Mouse (Mus musculus): Measurements from ENCODE around the gene Gm13283.
"Not testable (repeated sequence)": the region's sequence is repeated elsewhere in the genome, so short reads cannot be mapped to it uniquely, and the experiment has no call there.

Gm13283 gene

DNA sequence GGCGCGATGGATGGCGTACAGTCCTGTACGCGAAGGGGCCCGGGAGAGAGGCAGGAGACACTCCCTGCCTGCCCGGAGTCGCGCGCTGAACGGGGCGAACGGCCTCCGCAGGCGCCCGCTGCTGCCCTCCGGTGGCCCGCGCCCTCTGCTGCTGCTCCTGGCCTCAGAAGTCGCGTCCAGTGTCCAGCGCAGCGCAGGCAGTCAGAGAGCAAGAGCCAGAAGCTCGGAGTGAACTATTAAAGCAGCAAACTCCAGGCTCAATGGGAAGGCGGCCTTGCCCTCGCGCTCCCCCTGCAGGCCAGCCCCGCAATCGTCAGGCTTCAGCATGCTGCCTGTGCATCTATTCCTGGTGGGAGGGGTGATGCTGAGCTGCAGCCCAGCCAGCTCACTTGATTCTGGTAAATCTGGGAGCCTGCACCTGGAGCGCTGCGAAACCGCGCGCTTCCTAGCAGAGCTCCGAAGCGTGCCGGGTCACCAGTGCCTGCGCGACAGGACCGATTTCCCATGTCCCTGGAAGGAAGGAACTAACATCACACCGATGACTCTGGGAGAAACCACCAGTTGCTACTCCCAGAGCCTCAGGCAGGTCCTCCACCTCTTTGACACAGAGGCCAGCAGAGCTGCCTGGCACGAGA is 3.6 kb downstream of the Gm13283 start:
- peak; percentile 66 to 78 for DNase-seq

DNA sequence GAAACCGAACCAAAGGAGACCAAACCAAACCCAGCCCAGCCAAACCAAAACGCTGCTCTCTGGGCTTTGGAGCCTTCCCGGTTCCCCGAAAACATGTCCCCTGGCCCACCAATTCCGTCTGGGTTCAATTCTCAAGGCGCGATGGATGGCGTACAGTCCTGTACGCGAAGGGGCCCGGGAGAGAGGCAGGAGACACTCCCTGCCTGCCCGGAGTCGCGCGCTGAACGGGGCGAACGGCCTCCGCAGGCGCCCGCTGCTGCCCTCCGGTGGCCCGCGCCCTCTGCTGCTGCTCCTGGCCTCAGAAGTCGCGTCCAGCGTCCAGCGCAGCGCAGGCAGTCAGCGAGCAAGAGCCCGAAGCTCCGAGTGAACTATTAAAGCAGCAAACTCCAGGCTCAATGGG is 13.6 kb downstream of the Gm13283 start, which contains the start of gene Gm13290:
Gm13290 (plus strand) TSS at position 301 of the 400 bp plus-strand sequence.
- not testable (repeated sequence) for DNase-seq

DNA sequence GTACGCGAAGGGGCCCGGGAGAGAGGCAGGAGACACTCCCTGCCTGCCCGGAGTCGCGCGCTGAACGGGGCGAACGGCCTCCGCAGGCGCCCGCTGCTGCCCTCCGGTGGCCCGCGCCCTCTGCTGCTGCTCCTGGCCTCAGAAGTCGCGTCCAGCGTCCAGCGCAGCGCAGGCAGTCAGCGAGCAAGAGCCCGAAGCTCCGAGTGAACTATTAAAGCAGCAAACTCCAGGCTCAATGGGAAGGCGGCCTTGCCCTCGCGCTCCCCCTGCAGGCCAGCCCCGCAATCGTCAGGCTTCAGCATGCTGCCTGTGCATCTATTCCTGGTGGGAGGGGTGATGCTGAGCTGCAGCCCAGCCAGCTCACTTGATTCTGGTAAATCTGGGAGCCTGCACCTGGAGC is 16.7 kb downstream of the Gm13283 start, which contains the start of gene Gm13289:
Gm13289 (plus strand) TSS at position 301 of the 400 bp plus-strand sequence.
- DNase-seq = not testable (repeated sequence)

DNA sequence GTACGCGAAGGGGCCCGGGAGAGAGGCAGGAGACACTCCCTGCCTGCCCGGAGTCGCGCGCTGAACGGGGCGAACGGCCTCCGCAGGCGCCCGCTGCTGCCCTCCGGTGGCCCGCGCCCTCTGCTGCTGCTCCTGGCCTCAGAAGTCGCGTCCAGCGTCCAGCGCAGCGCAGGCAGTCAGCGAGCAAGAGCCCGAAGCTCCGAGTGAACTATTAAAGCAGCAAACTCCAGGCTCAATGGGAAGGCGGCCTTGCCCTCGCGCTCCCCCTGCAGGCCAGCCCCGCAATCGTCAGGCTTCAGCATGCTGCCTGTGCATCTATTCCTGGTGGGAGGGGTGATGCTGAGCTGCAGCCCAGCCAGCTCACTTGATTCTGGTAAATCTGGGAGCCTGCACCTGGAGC is 19.6 kb downstream of the Gm13283 start, which contains the start of gene Gm13272:
Gm13272 (plus strand) TSS at position 301 of the 400 bp plus-strand sequence.
- DNase-seq = not testable (repeated sequence)

DNA sequence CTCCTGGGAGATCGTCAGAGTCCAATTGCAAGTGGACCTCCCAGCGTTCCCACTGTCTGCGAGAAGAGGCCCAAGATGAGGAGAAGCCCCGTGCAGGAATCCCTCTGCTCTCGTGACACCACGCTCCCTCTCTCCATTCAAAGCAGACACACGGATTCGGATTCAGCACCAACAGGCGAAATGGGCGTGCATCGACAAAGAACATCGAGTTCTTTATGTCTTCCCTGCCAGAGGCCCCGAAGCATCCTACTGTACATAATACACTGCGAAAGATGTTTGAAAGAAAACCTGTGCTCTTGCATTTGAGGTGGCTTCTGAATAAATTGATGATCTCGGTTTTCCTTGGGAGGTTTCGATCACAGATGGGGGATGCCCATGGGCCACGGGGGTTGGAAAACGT is 20.4 kb downstream of the Gm13283 start:
- DNase-seq = not testable (repeated sequence)

DNA sequence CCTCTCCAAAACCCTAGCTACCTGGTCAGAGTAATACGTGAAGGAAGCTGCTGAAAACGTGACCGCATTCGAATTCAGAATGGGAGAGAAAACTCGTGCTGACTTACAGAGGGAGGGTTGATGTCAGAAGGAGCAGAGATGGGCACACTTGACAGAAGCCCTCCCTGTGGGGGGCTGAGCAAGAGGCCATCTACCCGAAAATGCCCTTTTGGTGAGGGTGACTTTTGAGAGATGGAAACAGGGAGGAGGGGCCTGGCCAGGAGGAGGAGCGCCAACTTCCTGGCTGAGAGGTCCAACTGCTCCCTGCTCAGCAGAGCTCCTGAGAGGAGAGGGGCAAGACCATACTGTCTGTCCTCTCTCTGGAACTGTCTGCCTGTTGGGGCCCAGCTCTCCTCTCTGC is 21.9 kb downstream of the Gm13283 start, which contains the start of gene Ifnz:
Ifnz (plus strand) TSS at position 301 of the 400 bp plus-strand sequence.
- DNase-seq = not testable (repeated sequence)

DNA sequence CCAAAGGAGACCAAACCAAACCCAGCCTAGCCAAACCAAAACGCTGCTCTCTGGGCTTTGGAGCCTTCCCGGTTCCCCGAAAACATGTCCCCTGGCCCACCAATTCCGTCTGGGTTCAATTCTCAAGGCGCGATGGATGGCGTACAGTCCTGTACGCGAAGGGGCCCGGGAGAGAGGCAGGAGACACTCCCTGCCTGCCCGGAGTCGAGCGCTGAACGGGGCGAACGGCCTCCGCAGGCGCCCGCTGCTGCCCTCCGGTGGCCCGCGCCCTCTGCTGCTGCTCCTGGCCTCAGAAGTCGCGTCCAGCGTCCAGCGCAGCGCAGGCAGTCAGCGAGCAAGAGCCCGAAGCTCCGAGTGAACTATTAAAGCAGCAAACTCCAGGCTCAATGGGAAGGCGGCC is 22.4 kb downstream of the Gm13283 start:
- peak; percentile 19 to 28 for DNase-seq

DNA sequence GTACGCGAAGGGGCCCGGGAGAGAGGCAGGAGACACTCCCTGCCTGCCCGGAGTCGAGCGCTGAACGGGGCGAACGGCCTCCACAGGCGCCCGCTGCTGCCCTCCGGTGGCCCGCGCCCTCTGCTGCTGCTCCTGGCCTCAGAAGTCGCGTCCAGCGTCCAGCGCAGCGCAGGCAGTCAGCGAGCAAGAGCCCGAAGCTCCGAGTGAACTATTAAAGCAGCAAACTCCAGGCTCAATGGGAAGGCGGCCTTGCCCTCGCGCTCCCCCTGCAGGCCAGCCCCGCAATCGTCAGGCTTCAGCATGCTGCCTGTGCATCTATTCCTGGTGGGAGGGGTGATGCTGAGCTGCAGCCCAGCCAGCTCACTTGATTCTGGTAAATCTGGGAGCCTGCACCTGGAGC is 25.5 kb downstream of the Gm13283 start, which contains the start of gene Gm13276:
Gm13276 (plus strand) TSS at position 301 of the 400 bp plus-strand sequence.
- not testable (repeated sequence) for DNase-seq

DNA sequence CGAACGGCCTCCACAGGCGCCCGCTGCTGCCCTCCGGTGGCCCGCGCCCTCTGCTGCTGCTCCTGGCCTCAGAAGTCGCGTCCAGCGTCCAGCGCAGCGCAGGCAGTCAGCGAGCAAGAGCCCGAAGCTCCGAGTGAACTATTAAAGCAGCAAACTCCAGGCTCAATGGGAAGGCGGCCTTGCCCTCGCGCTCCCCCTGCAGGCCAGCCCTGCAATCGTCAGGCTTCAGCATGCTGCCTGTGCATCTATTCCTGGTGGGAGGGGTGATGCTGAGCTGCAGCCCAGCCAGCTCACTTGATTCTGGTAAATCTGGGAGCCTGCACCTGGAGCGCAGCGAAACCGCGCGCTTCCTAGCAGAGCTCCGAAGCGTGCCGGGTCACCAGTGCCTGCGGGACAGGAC is 28.5 kb downstream of the Gm13283 start, which contains the start of gene Gm13277:
Gm13277 (plus strand) TSS at position 231 of the 400 bp plus-strand sequence.
- DNase-seq = peak; percentile 77

DNA sequence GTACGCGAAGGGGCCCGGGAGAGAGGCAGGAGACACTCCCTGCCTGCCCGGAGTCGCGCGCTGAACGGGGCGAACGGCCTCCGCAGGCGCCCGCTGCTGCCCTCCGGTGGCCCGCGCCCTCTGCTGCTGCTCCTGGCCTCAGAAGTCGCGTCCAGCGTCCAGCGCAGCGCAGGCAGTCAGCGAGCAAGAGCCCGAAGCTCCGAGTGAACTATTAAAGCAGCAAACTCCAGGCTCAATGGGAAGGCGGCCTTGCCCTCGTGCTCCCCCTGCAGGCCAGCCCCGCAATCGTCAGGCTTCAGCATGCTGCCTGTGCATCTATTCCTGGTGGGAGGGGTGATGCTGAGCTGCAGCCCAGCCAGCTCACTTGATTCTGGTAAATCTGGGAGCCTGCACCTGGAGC is 31.3 kb downstream of the Gm13283 start, which contains the start of gene Gm13278:
Gm13278 (plus strand) TSS at position 301 of the 400 bp plus-strand sequence.
- DNase-seq = not testable (repeated sequence)

DNA sequence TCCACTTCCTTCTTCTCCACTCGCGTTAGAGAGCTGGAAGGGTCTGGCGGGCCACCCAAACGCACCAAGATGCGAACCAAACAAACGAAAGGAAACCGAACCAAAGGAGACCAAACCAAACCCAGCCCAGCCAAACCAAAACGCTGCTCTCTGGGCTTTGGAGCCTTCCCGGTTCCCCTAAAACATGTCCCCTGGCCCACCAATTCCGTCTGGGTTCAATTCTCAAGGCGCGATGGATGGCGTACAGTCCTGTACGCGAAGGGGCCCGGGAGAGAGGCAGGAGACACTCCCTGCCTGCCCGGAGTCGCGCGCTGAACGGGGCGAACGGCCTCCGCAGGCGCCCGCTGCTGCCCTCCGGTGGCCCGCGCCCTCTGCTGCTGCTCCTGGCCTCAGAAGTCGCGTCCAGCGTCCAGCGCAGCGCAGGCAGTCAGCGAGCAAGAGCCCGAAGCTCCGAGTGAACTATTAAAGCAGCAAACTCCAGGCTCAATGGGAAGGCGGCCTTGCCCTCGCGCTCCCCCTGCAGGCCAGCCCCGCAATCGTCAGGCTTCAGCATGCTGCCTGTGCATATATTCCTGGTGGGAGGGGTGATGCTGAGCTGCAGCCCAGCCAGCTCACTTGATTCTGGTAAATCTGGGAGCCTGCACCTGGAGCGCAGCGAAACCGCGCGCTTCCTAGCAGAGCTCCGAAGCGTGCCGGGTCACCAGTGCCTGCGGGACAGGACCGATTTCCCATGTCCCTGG is 34.2 kb downstream of the Gm13283 start, which contains the start of gene Gm13275:
Gm13275 (plus strand) TSS at position 552 of the 740 bp plus-strand sequence.
- DNase-seq = peak; percentile 14 to 46

DNA sequence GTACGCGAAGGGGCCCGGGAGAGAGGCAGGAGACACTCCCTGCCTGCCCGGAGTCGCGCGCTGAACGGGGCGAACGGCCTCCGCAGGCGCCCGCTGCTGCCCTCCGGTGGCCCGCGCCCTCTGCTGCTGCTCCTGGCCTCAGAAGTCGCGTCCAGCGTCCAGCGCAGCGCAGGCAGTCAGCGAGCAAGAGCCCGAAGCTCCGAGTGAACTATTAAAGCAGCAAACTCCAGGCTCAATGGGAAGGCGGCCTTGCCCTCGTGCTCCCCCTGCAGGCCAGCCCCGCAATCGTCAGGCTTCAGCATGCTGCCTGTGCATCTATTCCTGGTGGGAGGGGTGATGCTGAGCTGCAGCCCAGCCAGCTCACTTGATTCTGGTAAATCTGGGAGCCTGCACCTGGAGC is 37.2 kb downstream of the Gm13283 start, which contains the start of gene Gm13279:
Gm13279 (plus strand) TSS at position 301 of the 400 bp plus-strand sequence.
- not testable (repeated sequence) for DNase-seq

DNA sequence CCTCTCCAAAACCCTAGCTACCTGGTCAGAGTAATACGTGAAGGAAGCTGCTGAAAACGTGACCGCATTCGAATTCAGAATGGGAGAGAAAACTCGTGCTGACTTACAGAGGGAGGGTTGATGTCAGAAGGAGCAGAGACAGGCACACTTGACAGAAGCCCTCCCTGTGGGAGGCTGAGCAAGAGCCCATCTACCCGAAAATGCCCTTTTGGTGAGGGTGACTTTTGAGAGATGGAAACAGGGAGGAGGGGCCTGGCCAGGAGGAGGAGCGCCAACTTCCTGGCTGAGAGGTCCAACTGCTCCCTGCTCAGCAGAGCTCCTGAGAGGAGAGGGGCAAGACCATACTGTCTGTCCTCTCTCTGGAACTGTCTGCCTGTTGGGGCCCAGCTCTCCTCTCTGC is 39.4 kb downstream of the Gm13283 start, which contains the start of gene Gm13285:
Gm13285 (plus strand) TSS at position 301 of the 400 bp plus-strand sequence.
- DNase-seq = not testable (repeated sequence)

DNA sequence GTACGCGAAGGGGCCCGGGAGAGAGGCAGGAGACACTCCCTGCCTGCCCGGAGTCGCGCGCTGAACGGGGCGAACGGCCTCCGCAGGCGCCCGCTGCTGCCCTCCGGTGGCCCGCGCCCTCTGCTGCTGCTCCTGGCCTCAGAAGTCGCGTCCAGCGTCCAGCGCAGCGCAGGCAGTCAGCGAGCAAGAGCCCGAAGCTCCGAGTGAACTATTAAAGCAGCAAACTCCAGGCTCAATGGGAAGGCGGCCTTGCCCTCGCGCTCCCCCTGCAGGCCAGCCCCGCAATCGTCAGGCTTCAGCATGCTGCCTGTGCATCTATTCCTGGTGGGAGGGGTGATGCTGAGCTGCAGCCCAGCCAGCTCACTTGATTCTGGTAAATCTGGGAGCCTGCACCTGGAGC is 43.0 kb downstream of the Gm13283 start, which contains the start of gene Gm13287:
Gm13287 (plus strand) TSS at position 301 of the 400 bp plus-strand sequence.
- not testable (repeated sequence) for DNase-seq

DNA sequence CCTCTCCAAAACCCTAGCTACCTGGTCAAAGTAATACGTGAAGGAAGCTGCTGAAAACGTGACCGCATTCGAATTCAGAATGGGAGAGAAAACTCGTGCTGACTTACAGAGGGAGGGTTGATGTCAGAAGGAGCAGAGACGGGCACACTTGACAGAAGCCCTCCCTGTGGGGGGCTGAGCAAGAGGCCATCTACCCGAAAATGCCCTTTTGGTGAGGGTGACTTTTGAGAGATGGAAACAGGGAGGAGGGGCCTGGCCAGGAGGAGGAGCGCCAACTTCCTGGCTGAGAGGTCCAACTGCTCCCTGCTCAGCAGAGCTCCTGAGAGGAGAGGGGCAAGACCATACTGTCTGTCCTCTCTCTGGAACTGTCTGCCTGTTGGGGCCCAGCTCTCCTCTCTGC is 45.3 kb downstream of the Gm13283 start, which contains the start of gene Gm13288:
Gm13288 (plus strand) TSS at position 301 of the 400 bp plus-strand sequence.
- not testable (repeated sequence) for DNase-seq

DNA sequence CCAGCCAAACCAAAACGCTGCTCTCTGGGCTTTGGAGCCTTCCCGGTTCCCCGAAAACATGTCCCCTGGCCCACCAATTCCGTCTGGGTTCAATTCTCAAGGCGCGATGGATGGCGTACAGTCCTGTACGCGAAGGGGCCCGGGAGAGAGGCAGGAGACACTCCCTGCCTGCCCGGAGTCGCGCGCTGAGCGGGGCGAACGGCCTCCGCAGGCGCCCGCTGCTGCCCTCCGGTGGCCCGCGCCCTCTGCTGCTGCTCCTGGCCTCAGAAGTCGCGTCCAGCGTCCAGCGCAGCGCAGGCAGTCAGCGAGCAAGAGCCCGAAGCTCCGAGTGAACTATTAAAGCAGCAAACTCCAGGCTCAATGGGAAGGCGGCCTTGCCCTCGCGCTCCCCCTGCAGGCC is 45.8 kb downstream of the Gm13283 start:
- peak; percentile 32 to 53 for DNase-seq
